Mouse (Mus musculus) midbrain, embryonic 16.5 days (tissue): ENCODE results near the gene Olfr1135. TPM values are rescaled to one million over a fixed set of nuclear protein-coding genes. Genes with fewer than 3 reads are reported as not detected.

Source experiments
- ATAC-seq: fragments of 200-750 bp; cut with Nextera tagmentation; 2 replicates; pipeline ENCODE4 v1.8.0; 2017; ENCODE audit warnings: moderate TSS enrichment
- H3K27ac ChIP-seq: fragments of 300-500 bp; sonication (generic); 2 replicates; pipeline ENCODE4 v1.5.1; 2014; ENCODE audit warnings: mild to moderate bottlenecking, low read length, mixed read lengths
- H3K27me3 ChIP-seq: fragments of 300-500 bp; sonication (generic); 2 replicates; pipeline ENCODE4 v1.6.1; 2014; ENCODE audit warnings: low read depth, low read length, mixed read lengths; ENCODE audit not compliant: control insufficient read depth, insufficient read depth
- H3K36me3 ChIP-seq: fragments of 300-500 bp; sonication (generic); 2 replicates; pipeline ENCODE4 v1.6.1; 2014; ENCODE audit warnings: mild to moderate bottlenecking, low read length, moderate library complexity, mixed read lengths; ENCODE audit not compliant: control insufficient read depth, insufficient read depth
- H3K4me1 ChIP-seq: fragments of 300-500 bp; sonication (generic); 2 replicates; pipeline ENCODE4 v1.6.1; 2014; ENCODE audit warnings: mild to moderate bottlenecking, low read length, mixed read lengths; ENCODE audit not compliant: control insufficient read depth, insufficient read depth
- H3K4me2 ChIP-seq: fragments of 300-500 bp; sonication (generic); 2 replicates; pipeline ENCODE4 v1.6.1; 2014; ENCODE audit warnings: mild to moderate bottlenecking, low read length, mixed read lengths
- H3K4me3 ChIP-seq: fragments of 300-500 bp; sonication (generic); 2 replicates; pipeline ENCODE4 v1.5.1; 2014; ENCODE audit warnings: low read depth, mild to moderate bottlenecking, low read length, moderate library complexity, mixed read lengths
- H3K9ac ChIP-seq: fragments of 300-500 bp; sonication (generic); 2 replicates; pipeline ENCODE4 v1.6.1; 2014; ENCODE audit warnings: low read depth, low read length, mixed read lengths
- H3K9me3 ChIP-seq: fragments of 300-500 bp; sonication (generic); replicated peaks from 2 replicates; pipeline ENCODE4 v1.6.1; 2014; ENCODE audit warnings: mild to moderate bottlenecking, low read length, mixed read lengths; ENCODE audit not compliant: control insufficient read depth, poor library complexity, severe bottlenecking
- WGBS: fragments of 180-500 bp; shearing (Covaris S2); extraction: QIAGEN DNeasy Blood & Tissue Kit; methylation state at CpG from one replicate; pipeline ENCODE4 v1.1.7; 2014; 5-methylcytosine and 5-hydroxymethylcytosine counted together
- polyA plus RNA-seq: library from polyadenylated mRNA; unstranded; fragments of >200 nt; fragmentation: Nextera tagmentation; extraction: Ambion mirVana; gene quantifications from 2 replicates; pipeline ENCODE4 v1.2.1, GENCODE M21; 2015

Gene Olfr1135
- polyA plus RNA-seq, result not detected in 2 replicates

GRCm38 (mm10) chr2:87673564-87673963, at the start of gene Olfr1135:
Gene Olfr1135, minus strand, starts transcription at chr2:87673664.
- Histone ChIP-seq H3K9me3 (no peaks in the 10 kb centered on the region), H3K4me1 (no peaks in the 10 kb centered on the region), H3K9ac (no peak within 1 kb of the TSS), H3K36me3 (no peaks in the 10 kb centered on the region), H3K4me2 (no peak within 1 kb of the TSS), H3K27me3 (no peaks in the 10 kb centered on the region), H3K4me3 (no peak within 1 kb of the TSS), H3K27ac (no peak within 1 kb of the TSS)
- WGBS, result 10% methylated on average over 1 of the region's 1 CpGs
- ATAC-seq, result no peak

- no peaks in the 10 kb centered on the region for H3K36me3 ChIP-seq
- no peak within 1 kb of the TSS for H3K4me2 ChIP-seq
- no peak within 1 kb of the TSS for H3K4me3 ChIP-seq
- H3K9ac ChIP-seq, result no peak within 1 kb of the TSS
- H3K9me3 ChIP-seq, result no peaks in the 10 kb centered on the region
- H3K27ac ChIP-seq, result no peak within 1 kb of the TSS
- no peaks in the 10 kb centered on the region for H3K27me3 ChIP-seq
- no peak for ATAC-seq
- H3K4me1 ChIP-seq, result no peaks in the 10 kb centered on the region
These were observed 39.6 kb upstream of the Olfr1135 start, which contains the start of gene Olfr1137 for GRCm38 (mm10) chr2:87713079-87713478. Gene Olfr1137, minus strand, starts transcription at chr2:87713179.

GRCm38 (mm10) chr2:87693847-87694246, 20.4 kb upstream of the Olfr1135 start, which contains the start of gene Olfr1136:
Gene Olfr1136, minus strand, starts transcription at chr2:87693947.
- Histone ChIP-seq H3K9me3 (no peaks in the 10 kb centered on the region), H3K36me3 (no peaks in the 10 kb centered on the region), H3K27ac (no peak within 1 kb of the TSS), H3K4me1 (no peaks in the 10 kb centered on the region), H3K9ac (no peak within 1 kb of the TSS), H3K27me3 (no peaks in the 10 kb centered on the region), H3K4me2 (no peak within 1 kb of the TSS), H3K4me3 (no peak within 1 kb of the TSS)
- no peak for ATAC-seq

GRCm38 (mm10) chr2:87658360-87658759, 15.1 kb downstream of the Olfr1135 start, which contains the start of gene Olfr1134:
Gene Olfr1134, minus strand, starts transcription at chr2:87658460.
- Histone ChIP-seq H3K36me3 (no peaks in the 10 kb centered on the region), H3K27ac (no peak within 1 kb of the TSS), H3K9ac (no peak within 1 kb of the TSS), H3K27me3 (no peaks in the 10 kb centered on the region), H3K4me3 (no peak within 1 kb of the TSS), H3K9me3 (no peaks in the 10 kb centered on the region), H3K4me1 (no peaks in the 10 kb centered on the region), H3K4me2 (no peak within 1 kb of the TSS)
- WGBS, result 81% methylated on average over 2 of the region's 2 CpGs
- ATAC-seq, result no peak

GRCm38 (mm10) chr2:87647274-87647673, 26.2 kb downstream of the Olfr1135 start, which contains the start of gene Olfr1133:
Gene Olfr1133, minus strand, starts transcription at chr2:87647374.
- no peak for ATAC-seq
- Histone ChIP-seq H3K36me3 (no peaks in the 10 kb centered on the region), H3K27ac (no peak within 1 kb of the TSS), H3K9me3 (no peaks in the 10 kb centered on the region), H3K4me1 (no peaks in the 10 kb centered on the region), H3K4me2 (no peak within 1 kb of the TSS), H3K9ac (no peak within 1 kb of the TSS), H3K27me3 (no peaks in the 10 kb centered on the region), H3K4me3 (no peak within 1 kb of the TSS)

- Histone ChIP-seq H3K9ac (no peak overlapping the region), H3K9me3 (no peaks in the 10 kb centered on the region), H3K27me3 (no peaks in the 10 kb centered on the region), H3K36me3 (no peaks in the 10 kb centered on the region), H3K4me3 (no peak overlapping the region), H3K4me2 (no peak overlapping the region), H3K27ac (no peak overlapping the region), H3K4me1 (no peaks in the 10 kb centered on the region)
- ATAC-seq, result no peak
These were observed 31.0 kb downstream of the Olfr1135 start for GRCm38 (mm10) chr2:87642441-87642840.

- Histone ChIP-seq H3K36me3 (no peaks in the 10 kb centered on the region), H3K9ac (no peak within 1 kb of the TSS), H3K9me3 (no peaks in the 10 kb centered on the region), H3K27me3 (no peaks in the 10 kb centered on the region), H3K4me1 (no peaks in the 10 kb centered on the region), H3K4me3 (no peak within 1 kb of the TSS), H3K27ac (no peak within 1 kb of the TSS), H3K4me2 (no peak within 1 kb of the TSS)
- no peak for ATAC-seq
These were observed 36.0 kb downstream of the Olfr1135 start, which contains the start of gene Olfr1132 for GRCm38 (mm10) chr2:87637435-87637834. Gene Olfr1132, minus strand, starts transcription at chr2:87637535.

GRCm38 (mm10) chr2:87626804-87627203, 46.7 kb downstream of the Olfr1135 start, which contains the start of gene Olfr1131:
Gene Olfr1131, plus strand, starts transcription at chr2:87627104.
- no peak for ATAC-seq
- no peak within 1 kb of the TSS for H3K27ac ChIP-seq
- no peak within 1 kb of the TSS for H3K9ac ChIP-seq
- H3K36me3 ChIP-seq, result no peaks in the 10 kb centered on the region
- no peak within 1 kb of the TSS for H3K4me3 ChIP-seq
- no peak within 1 kb of the TSS for H3K4me2 ChIP-seq
- 70% methylated on average over 3 of the region's 3 CpGs for WGBS
- no peaks in the 10 kb centered on the region for H3K9me3 ChIP-seq
- no peaks in the 10 kb centered on the region for H3K4me1 ChIP-seq
- no peaks in the 10 kb centered on the region for H3K27me3 ChIP-seq
